Mouse (Mus musculus): ENCODE measurements around the gene Me3.

DNA sequence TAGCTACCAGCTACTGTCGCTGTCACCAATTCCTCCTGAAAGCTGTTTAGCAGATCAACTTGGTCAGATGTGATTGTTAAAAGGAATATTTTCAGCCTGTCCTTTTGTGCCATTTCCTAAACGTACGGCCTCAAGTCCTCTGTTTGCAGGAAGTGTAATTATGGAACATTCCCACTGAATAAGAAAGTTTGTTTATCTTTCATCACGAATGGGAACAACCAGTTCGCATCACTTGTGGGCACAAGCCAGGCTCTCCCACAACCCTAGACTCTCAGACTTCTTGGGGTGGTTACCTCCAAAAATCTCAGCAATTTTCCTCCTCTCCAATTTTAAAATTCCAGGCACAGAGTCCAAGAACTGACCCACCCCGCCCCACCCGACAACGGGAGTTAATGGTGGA, 207.5 kb downstream of the Me3 start:
- TF ChIP-seq POLR2A (IDR thresholded peaks at IDR 0.05; ENCODE audit: control insufficient read depth, extremely low read depth, insufficient read depth, low read length, poor library complexity) (no peak), CTCF (IDR thresholded peaks at IDR 0.05; ENCODE audit: borderline replicate concordance, control insufficient read depth, extremely low read depth, insufficient read depth, low read length, poor library complexity) (no peak)

All from thymus, adult 2 months (tissue).